Mouse (Mus musculus) adrenal gland, adult 2 months (tissue): ENCODE measurements around the gene R3hdml. TPM values are rescaled to one million over a fixed set of nuclear protein-coding genes. Genes with fewer than 3 reads are reported as not detected.

Source experiments
- DNase-seq: peaks from one replicate; pipeline ENCODE4 v3.0.0; 2021
- polyA plus RNA-seq: library from polyadenylated mRNA; depleted of rRNA; stranded (reverse); fragments of >200 nt; gene quantifications from 2 replicates; pipeline ENCODE4 v1.2.3, GENCODE M21; 2012; rRNA removed
- total RNA-seq, 2 experiments: library from RNA; stranded (reverse); gene quantifications; 2 replicates each; pipeline ENCODE4 v1.2.3; 2021

The R3hdml gene
- total and polyA plus RNA-seq, 3 experiments: not detected

- DNase-seq: no peak
These were observed 48.4 kb downstream of the R3hdml start for GRCm38 (mm10) chr2:163540231-163541117.

DNA sequence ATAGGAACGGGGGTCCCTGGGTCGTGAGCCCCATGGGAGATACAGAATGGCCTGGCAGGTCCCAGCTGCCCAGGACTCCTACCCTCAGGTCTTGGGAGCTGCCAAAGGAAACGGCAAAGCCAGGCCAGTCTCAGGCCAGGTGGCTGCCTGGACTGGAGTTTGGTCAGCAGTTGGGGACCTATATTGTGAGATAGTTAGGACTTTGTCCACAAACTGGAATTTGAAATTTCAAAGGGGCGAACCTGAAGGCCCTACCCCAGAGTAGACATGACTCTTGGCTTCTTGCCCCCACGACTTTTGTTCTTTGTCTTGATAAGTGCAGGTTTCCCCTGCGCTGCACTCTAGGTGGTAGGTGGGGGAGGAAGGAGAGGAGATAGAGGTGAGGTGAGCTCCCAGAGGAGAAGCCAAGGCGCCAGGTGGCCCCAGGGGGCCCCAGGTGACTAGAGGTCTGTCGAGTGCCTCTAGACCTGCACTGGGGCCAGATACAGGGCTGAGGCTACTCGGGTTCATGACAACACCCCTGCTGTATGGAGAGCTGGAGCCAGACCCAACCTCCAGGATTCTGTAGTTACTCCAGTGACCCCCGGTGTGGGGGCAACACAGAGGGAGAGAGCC is 49.6 kb downstream of the R3hdml start:
- DNase-seq: no peak

DNA sequence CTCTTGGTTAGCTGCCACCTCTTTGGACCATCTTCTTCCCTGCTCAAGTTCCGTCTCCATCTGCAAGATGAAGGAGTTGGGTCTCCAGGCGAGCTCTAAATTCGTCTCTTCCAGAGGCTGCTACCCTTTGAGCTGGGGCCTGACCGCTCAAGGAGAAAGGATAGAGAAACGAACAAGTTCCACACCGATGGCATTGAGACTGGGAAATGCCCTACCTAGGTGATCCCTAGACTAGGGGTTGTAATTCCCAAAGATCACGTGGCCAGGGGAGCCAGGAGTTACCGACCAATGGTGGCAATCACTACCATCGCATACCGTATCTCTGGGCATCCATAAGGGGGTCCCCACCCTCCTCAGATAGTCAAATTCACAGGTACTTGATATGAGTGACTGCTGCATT is 50.6 kb downstream of the R3hdml start:
- no peak for DNase-seq

DNA sequence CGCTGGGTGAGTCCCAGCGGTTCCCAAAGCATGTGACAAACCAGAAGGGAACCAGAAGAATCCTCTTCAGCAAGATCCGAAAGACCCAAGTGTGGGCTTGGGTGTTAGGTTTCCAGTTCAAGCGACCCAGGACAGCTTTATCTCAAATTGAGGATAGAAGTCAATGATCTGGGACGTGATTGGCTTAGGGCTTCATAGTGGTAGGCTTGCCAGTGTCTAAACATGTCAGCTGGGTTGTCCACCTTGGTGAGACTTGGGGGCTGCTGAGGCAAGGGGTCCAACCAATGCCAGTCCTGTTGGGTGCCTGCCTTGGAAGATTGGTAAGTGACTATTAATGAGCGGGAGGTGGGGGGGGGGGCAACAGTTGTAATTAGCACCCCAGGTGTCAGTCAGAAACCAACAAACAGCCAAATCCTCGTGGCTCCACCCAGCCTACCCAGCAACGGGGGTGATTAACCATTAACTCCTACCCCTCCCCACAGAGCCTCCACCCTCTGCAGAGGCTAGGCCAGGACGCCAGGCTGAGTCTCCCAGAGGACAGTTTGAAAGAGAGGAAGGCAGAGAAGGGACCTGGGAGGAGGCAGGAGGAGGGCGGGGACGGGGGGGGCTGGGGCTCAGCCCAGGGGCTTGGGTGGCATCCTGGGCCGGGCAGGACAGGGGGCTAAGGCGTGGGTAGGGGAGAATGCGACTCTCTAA is 54.7 kb downstream of the R3hdml start:
- DNase-seq: no peak

DNA sequence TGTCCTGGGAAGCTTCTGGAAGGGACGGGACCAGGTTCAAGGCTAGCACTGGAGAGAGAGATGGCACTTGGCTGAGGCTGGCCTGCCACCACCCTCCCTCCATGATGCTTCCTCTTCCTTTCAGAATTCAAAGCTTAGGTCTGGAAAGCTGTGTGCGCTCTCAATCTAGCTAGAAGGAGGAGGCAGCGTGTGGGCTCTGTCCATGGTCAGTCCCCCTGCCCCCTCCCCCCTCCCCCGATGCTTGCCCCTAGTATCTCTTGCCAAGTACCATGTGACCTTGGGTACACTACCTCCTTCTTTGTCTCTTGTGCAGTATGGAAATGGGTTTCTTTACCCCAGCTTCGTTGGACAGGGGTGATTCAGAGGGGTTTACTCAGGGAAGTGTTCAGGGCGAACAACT is 56.7 kb downstream of the R3hdml start:
- no peak for DNase-seq

DNA sequence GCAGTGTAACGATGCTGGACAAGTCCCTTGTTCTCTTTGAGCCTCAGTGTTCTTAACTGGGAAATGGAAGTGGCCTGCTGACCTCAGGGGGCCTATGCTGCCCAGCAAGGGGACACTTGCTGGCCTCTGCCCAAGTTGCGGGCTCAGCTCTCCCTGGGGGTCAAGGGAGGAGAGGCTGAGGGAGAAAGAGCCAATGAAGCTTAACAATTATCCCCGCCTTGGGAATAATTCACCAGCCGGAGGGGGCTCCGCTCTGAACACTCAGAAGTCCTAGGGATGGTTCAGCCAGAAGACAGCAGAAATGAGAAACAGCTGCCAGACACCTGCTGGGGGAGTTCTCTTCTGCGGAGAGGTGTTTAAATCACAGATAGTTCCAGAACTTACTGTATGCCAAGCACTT is 57.7 kb downstream of the R3hdml start:
- no peak for DNase-seq

Other genes with a start within 250 kb of the R3hdml start
- gene Jph2, start 94.3 kb upstream of the R3hdml start, total RNA-seq: 1 to 10 TPM; 3.1 to 6.2 TPM
- gene Jph2, start 94.3 kb upstream of the R3hdml start, polyA plus RNA-seq: 8.2 and 8.3 TPM in 2 replicates
- 10 to 100 TPM; 29.2 to 49.2 TPM for gene Oser1, start 67.6 kb upstream of the R3hdml start, total RNA-seq
- 3.0 TPM in 2 replicates for gene Oser1, start 67.6 kb upstream of the R3hdml start, polyA plus RNA-seq
- gene Gdap1l1, start 53.8 kb upstream of the R3hdml start, total RNA-seq: 1 to 10 TPM; 2.2 to 4.2 TPM
- 6.5 and 8.7 TPM in 2 replicates for gene Gdap1l1, start 53.8 kb upstream of the R3hdml start, polyA plus RNA-seq
- 100 to 1,000 TPM in 1 of 2 experiments, 10 to 100 TPM in 1; 88.8 to 102 TPM for gene Fitm2, start 19.7 kb upstream of the R3hdml start, total RNA-seq
- 58.7 and 60.9 TPM in 2 replicates for gene Fitm2, start 19.7 kb upstream of the R3hdml start, polyA plus RNA-seq
- gene Hnf4a, start 14.5 kb downstream of the R3hdml start, total RNA-seq: 1 to 10 TPM in 1 of 2 experiments, under 1 TPM in 1; 0.14 to 1.1 TPM
- gene Hnf4a, start 14.5 kb downstream of the R3hdml start, polyA plus RNA-seq: 0.15 TPM in 1 of 2 replicates, not detected in the other
- 10 to 100 TPM; 25.6 to 27.0 TPM for gene Ttpal, start 110.0 kb downstream of the R3hdml start, total RNA-seq
- gene Ttpal, start 110.0 kb downstream of the R3hdml start, polyA plus RNA-seq: 27.3 and 32.3 TPM in 2 replicates
- gene Serinc3, start 152.8 kb downstream of the R3hdml start, total RNA-seq: 100 to 1,000 TPM; 482 to 621 TPM
- gene Serinc3, start 152.8 kb downstream of the R3hdml start, polyA plus RNA-seq: 402 and 442 TPM in 2 replicates
- 10 to 100 TPM; 37.1 to 49.1 TPM for gene Pkig, start 166.1 kb downstream of the R3hdml start, total RNA-seq
- gene Pkig, start 166.1 kb downstream of the R3hdml start, polyA plus RNA-seq: 146 and 147 TPM in 2 replicates